Mouse (Mus musculus) ES-E14 (cell line): ENCODE results near the gene Hmgn1. TPM values are rescaled to one million over a fixed set of nuclear protein-coding genes. Genes with fewer than 3 reads are reported as not detected.
A peak's percentile ranks its signal among the peaks of the same experiment; 100 is the strongest.

Experiments used
- DNase-seq: peaks from one replicate; pipeline ENCODE4 v3.0.0-alpha.2; 2013; ENCODE audit warnings: low read depth, low spot score
- H3K27ac ChIP-seq: 2 replicates; pipeline ENCODE4 v1.5.1; 2012; ENCODE audit warnings: low read depth, mild to moderate bottlenecking, low read length, moderate library complexity, mixed read lengths; ENCODE audit not compliant: poor library complexity, insufficient read depth, severe bottlenecking
- H3K36me3 ChIP-seq: 2 replicates; pipeline ENCODE4 v1.6.1; 2012; ENCODE audit warnings: mild to moderate bottlenecking, low read length, moderate library complexity, mixed read lengths; ENCODE audit not compliant: control insufficient read depth, poor library complexity, insufficient read depth, severe bottlenecking
- H3K4me1 ChIP-seq, 2 experiments: fragments of 150-350 bp in 1 of 2; sonication (generic) in 1 of 2; 2 replicates each; pipeline ENCODE4 v1.6.1; 2012; ENCODE audit warnings: low read length in 2 of 2, mild to moderate bottlenecking in 1 of 2, mixed read lengths in 1 of 2; ENCODE audit not compliant: control insufficient read depth in 2 of 2, insufficient read depth in 2 of 2, poor library complexity in 1 of 2
- H3K4me3 ChIP-seq, 2 experiments: fragments of 150-350 bp in 1 of 2; sonication (generic) in 1 of 2; 2 replicates each; pipeline ENCODE4 v1.5.1; 2012; ENCODE audit warnings: low read length in 2 of 2, low read depth in 1 of 2, mild to moderate bottlenecking in 1 of 2, mixed read lengths in 1 of 2; ENCODE audit not compliant: insufficient read depth in 1 of 2, poor library complexity in 1 of 2, severe bottlenecking in 1 of 2
- H3K9ac ChIP-seq: 2 replicates; pipeline ENCODE4 v1.6.1; 2012; ENCODE audit warnings: low read depth, mild to moderate bottlenecking, low read length, mixed read lengths; ENCODE audit not compliant: poor library complexity, insufficient read depth, severe bottlenecking
- H3K9me3 ChIP-seq: fragments of 150-350 bp; sonication (generic); 2 replicates; pipeline ENCODE4 v1.6.1; 2012; ENCODE audit warnings: low read depth, mild to moderate bottlenecking, low read length; ENCODE audit not compliant: control insufficient read depth, insufficient read depth
- CHD2 ChIP-seq: IDR thresholded peaks from 2 replicates; pipeline ENCODE4 v1.6.1; 2014; ENCODE audit warnings: mild to moderate bottlenecking, low read depth, low read length, inconsistent platforms
- HCFC1 ChIP-seq: IDR thresholded peaks from 2 replicates; pipeline ENCODE4 v1.6.1; 2012; ENCODE audit warnings: low read length, inconsistent platforms, borderline replicate concordance; ENCODE audit not compliant: insufficient read depth
- MAFK ChIP-seq: IDR thresholded peaks from 2 replicates; pipeline ENCODE4 v1.6.1; 2014; ENCODE audit warnings: mild to moderate bottlenecking, low read depth, low read length, inconsistent platforms; ENCODE audit not compliant: insufficient read depth
- ZC3H11A ChIP-seq: IDR thresholded peaks from 2 replicates; pipeline ENCODE4 v1.6.1; 2012; ENCODE audit warnings: low read depth, mild to moderate bottlenecking, inconsistent platforms, low read length, borderline replicate concordance
- ZNF384 ChIP-seq: IDR thresholded peaks from 2 replicates; pipeline ENCODE4 v1.6.1; 2012; ENCODE audit warnings: low read depth, low read length, inconsistent platforms
- in situ Hi-C, 2 experiments: fragments of 600-800 bp; cut with MboI; formaldehyde crosslinking; loops; one replicate each; pipeline ENCODE4 v1.15.1; 2025; ENCODE audit warnings: low sequenced_read_pairs in 2 of 2, inconsistent platforms in 1 of 2; ENCODE audit not compliant: unreplicated experiment in 2 of 2
- total RNA-seq: library from RNA; depleted of rRNA; stranded (reverse); fragments of 300-350 nt; gene quantifications from 2 replicates; pipeline ENCODE4 v1.2.3, GENCODE M21; 2012; rRNA removed

The Hmgn1 gene
- total RNA-seq = 278 and 403 TPM in 2 replicates

- Histone ChIP-seq H3K4me1 (peaks cover 2 to 4% of the 10 kb centered on the region in 2 experiments; a peak in 1 of 4 replicates), H3K27ac (peak within 1 kb of the TSS; percentile 91), H3K36me3 (peaks cover 28% of the 10 kb centered on the region), H3K9ac (peak within 1 kb of the TSS; percentile 96), H3K9me3 (no peaks in the 10 kb centered on the region), H3K4me3 (peak within 1 kb of the TSS; percentile 88 to 99)
- in situ Hi-C loops = no loop called here
- no peak for TF ChIP-seq MAFK
- 0 out of 2 replicates have a peak, but pooled peaks have one; percentile 50 for TF ChIP-seq HCFC1
- TF ChIP-seq ZC3H11A = no peak
- TF ChIP-seq ZNF384 = no peak
- peak; percentile 91 for DNase-seq
Measured at GRCm38 (mm10) chr16:96127657-96128344, at the start of gene Hmgn1. Gene Hmgn1 (minus strand): TSS chr16:96127729.

GRCm38 (mm10) chr16:96175399-96175798, 47.9 kb upstream of the Hmgn1 start:
- no peak for DNase-seq
- Histone ChIP-seq H3K36me3 (no peaks in the 10 kb centered on the region), H3K4me3 (no peak overlapping the region), H3K4me1 (no peaks in the 10 kb centered on the region), H3K9me3 (no peaks in the 10 kb centered on the region), H3K9ac (no peak overlapping the region), H3K27ac (no peak overlapping the region)
- in situ Hi-C loops = no loop called here
- TF ChIP-seq HCFC1 (no peak), ZNF384 (no peak), ZC3H11A (no peak), CHD2 (no peak), MAFK (no peak)

- TF ChIP-seq ZNF384 = no peak
- in situ Hi-C loops = no loop called here
- Histone ChIP-seq H3K9me3 (no peaks in the 10 kb centered on the region), H3K4me3 (no peak overlapping the region), H3K27ac (no peak overlapping the region), H3K36me3 (no peaks in the 10 kb centered on the region), H3K4me1 (no peaks in the 10 kb centered on the region), H3K9ac (no peak overlapping the region)
- DNase-seq = no peak
Measured at GRCm38 (mm10) chr16:96173648-96174047, 46.1 kb upstream of the Hmgn1 start.

GRCm38 (mm10) chr16:96168837-96169236, 41.3 kb upstream of the Hmgn1 start:
- Histone ChIP-seq H3K36me3 (no peaks in the 10 kb centered on the region), H3K4me1 (no peaks in the 10 kb centered on the region), H3K9ac (no peak overlapping the region), H3K9me3 (no peaks in the 10 kb centered on the region), H3K4me3 (no peak overlapping the region), H3K27ac (no peak overlapping the region)
- DNase-seq = no peak
- in situ Hi-C loops = no loop called here
- no peak for TF ChIP-seq ZNF384
- no peak for TF ChIP-seq ZC3H11A
- TF ChIP-seq CHD2 = no peak
- no peak for TF ChIP-seq MAFK
- no peak for TF ChIP-seq HCFC1

- no peak for TF ChIP-seq HCFC1
- TF ChIP-seq ZC3H11A = no peak
- TF ChIP-seq CHD2 = no peak
- TF ChIP-seq ZNF384 = no peak
- no peak for TF ChIP-seq MAFK
- H3K36me3 ChIP-seq = no peaks in the 10 kb centered on the region
- no peak overlapping the region for H3K27ac ChIP-seq
- H3K9me3 ChIP-seq = no peaks in the 10 kb centered on the region
- no peak for DNase-seq
- H3K4me3 ChIP-seq = no peak overlapping the region
- H3K9ac ChIP-seq = no peak overlapping the region
- in situ Hi-C loops = no loop called here
- peaks cover 0 to 2% of the 10 kb centered on the region in 2 experiments; a peak in 1 of 4 replicates for H3K4me1 ChIP-seq
Measured at GRCm38 (mm10) chr16:96165723-96166264, 38.3 kb upstream of the Hmgn1 start.
